Mouse (Mus musculus) cerebellum, postnatal 25 days (tissue): ENCODE data around the gene Atg5.
"Not testable (repeated sequence)": the region's sequence is repeated elsewhere in the genome, so short reads cannot be mapped to it uniquely, and the experiment has no call there.

Experiments
- DNase-seq, 2 experiments: peaks; one replicate each; pipeline ENCODE4 v3.0.0; 2021; ENCODE audit warnings: mixed read lengths in 2 of 2

Atg5 gene

GRCm38 (mm10) chr10:44268145-44268860, at the start of gene Atg5:
TSS of gene Atg5 (plus strand) at chr10:44268358.
- DNase-seq: peak; percentile 98 to 99

DNA sequence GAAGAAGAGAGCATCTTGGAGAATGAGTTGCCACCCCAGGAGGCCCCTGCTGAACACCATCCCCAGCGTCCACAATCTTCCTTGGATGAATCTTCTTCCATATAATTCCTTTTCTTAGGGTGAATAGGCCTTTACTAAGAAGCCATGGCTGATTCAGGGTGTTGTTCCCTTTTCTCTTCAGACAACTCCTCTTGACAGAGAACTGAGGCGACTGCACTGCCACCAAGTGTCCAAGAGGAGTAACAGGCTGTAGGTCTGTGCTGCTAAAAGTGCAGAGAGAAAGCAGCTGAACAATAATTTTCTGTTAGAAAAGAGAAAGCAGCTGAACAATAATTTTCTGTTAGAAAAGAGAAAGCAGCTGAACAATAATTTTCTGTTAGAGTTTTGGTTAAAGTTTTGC, 49.1 kb upstream of the Atg5 start:
- peak in 1 of 2 experiments; percentile 3 for DNase-seq

DNA sequence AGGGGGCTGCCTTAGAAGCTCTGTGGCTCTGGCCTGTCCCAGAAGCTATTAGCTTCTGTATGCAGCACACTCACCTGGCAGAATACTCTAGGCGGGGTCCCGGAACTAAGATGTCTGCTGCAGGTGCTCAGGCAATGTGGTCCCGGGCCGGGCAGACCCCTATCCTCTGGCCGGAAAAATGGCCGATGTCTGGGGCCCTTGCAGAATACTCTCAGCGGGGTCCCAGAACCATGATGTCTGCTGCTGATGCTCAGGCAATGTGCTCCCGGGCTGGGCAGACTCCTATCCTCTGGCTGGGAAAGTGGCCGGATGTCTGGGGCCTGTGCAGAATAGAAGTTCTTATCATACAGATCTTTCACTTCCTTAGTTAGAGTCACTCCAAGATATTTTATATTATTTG, 43.8 kb upstream of the Atg5 start:
- no peak for DNase-seq

DNA sequence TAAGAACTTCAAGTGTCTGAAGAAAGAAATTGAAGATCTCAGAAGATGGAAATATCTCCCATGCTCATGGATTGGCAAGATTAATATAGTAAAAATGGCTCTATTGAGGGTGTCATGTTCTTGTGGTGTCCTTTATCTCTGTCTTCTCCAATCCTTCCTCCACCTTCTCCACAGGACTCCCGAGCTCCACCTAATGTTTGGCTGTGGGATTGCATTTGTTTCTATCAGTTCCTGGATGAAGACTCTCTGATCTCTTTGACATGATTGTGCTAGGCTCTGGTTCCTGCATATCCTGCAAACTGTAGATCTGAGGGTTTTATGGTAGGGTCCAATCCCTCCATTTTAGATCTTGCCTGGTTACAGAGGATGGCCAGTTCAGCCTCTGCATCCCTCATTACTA, 34.8 kb upstream of the Atg5 start:
- peak in 1 of 2 experiments; percentile 61 for DNase-seq

GRCm38 (mm10) chr10:44235298-44235697, 32.9 kb upstream of the Atg5 start:
- DNase-seq: not testable (repeated sequence)

DNA sequence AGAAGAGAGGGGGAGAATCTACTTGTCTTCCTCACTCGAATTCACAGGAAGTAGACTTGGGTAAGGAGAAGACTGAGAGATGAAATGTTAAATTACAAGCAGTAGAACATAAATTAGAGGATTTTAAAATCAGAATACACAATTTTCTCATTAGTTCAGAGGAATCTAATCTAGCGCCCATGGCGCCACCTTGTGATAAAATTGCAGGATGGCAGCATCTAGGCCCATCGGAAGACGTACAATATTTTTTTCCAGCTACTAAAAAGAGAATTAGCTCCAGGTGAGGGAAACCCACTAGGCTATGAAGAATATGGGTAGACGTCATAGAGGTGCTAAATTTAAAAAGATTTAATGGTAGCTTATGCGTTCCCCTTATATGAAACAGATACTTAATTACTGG, 11.5 kb upstream of the Atg5 start:
- peak in 1 of 2 experiments; percentile 16 for DNase-seq

GRCm38 (mm10) chr10:44265835-44266234, 2.3 kb upstream of the Atg5 start:
- DNase-seq: no peak

DNA sequence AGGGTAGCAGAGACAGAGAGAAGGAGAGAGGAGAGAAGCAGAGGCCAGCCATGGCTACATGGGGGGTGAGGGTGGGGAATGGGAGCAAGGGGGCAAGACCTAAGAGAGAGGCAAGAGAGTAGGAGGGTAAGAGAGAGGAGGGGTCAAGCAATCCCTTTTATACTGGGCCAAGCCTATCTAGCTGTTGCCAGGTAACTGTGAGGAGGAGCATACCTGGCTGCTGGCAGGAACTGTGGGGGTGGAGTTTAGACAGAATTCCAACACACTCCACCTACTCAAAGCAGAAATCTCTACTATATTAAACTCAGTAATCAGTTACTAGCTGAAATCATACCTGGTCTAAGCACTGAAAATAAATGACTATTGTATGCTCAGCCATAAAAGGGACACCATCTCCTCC, 1.6 kb upstream of the Atg5 start:
- no peak for DNase-seq

- DNase-seq: no peak
These were observed 574 bp upstream of the Atg5 start for GRCm38 (mm10) chr10:44267426-44268142.

- no peak for DNase-seq
These were observed 1.1 kb downstream of the Atg5 start for GRCm38 (mm10) chr10:44269211-44269610.

DNA sequence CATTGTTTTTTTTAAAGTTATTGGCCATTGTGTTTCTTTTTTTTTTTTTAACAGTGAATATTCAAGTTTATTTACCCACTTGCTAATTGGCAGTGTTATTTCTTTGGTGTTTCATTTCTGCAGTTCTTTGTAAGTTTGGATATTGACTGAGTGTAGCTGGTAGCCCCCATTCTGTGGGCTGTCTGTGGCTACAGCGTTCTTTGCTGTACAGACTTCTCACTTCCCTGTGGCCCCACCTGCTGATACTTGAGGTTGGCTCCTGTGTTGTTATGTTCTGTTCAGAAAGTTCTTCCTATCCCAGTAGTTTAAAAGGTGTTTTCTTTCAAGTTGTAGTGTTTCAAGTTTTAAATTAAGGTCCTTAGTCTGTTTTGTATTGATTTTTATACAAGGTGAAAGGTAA, 14.2 kb downstream of the Atg5 start:
- no peak for DNase-seq

DNA sequence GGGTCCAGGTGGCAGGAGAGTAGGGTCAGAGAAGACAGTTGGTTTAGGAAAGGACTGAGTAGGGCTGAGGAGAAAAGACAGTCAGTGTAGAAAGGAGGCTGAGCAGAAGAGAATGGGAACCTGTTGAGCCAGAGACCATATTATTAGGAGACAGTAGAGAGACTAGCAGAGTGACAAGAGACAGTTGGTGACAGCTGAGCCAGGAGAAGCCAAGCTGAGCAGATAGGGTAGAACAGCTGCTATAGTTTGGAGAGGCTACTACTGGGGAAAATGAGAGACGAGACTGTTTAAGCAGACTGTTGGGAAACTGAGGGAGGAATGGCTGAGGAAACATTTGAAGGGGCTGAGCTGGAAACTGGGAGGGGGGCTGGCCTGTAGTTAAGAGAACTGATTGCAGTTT, 16.9 kb downstream of the Atg5 start:
- no peak for DNase-seq

- no peak for DNase-seq
These were observed 17.8 kb downstream of the Atg5 start for GRCm38 (mm10) chr10:44285935-44286334.

DNA sequence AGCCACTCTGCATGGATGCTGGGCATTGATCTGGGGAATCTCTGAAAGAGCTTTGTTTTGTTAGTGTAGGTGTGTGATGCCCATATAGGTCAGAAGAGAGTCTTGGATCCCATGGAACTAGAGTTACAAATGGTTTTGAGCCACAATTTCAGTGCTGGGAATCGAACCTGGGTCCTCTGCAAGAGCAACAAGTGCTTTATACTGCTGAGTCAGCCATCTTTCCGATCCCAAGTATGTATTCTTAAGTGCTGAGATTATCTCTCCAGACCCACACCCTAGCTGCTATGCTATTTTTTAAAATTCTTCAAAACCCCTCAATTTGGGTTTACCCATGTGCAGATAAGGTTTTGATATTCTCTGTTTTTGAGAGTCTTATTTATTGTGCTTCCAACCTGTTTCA, 22.7 kb downstream of the Atg5 start:
- DNase-seq: no peak

DNA sequence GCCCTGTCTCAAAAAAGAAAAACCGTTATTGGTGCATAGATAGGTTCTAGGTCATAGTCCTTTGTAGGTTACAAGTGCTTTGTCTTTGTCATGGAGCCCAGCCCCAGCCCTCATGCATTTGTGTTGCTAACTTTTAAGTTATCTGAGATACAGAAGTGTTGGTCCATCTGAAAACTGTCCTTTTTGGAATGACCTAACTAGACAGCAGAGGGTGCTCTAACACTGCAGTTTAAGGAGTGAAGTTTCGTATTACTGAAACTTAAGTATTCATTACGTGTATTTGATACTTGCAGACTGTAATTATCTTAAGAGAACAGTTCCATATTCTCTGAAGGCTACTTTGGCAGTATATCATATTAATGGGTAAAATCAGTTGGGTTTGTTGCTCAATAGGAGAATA, 24.0 kb downstream of the Atg5 start:
- DNase-seq: peak in 1 of 2 experiments; percentile 21

GRCm38 (mm10) chr10:44299165-44299564, 31.0 kb downstream of the Atg5 start:
- no peak for DNase-seq

DNA sequence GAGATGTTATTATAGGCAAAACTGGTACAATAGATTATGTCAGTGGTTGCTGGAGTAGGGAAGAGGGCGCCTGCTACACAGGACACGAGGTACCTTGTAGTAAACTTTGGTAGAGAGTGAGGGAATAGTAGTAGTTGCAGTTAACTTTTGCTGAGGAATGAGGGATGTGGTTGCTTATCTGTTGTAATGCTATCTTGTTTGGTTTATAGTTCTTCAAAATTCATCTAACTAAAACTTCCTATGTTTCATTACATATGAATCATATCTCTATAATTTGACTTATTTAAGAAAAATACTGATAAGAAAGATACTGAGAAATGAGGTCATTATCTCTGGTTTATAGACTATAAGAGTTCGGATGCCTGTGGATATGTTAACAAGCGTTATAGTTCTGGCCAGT, 31.9 kb downstream of the Atg5 start:
- DNase-seq: no peak

GRCm38 (mm10) chr10:44303648-44304329, 35.6 kb downstream of the Atg5 start:
- DNase-seq: peak; percentile 61 to 69

- no peak for DNase-seq
These were observed 36.2 kb downstream of the Atg5 start for GRCm38 (mm10) chr10:44304330-44304717.

DNA sequence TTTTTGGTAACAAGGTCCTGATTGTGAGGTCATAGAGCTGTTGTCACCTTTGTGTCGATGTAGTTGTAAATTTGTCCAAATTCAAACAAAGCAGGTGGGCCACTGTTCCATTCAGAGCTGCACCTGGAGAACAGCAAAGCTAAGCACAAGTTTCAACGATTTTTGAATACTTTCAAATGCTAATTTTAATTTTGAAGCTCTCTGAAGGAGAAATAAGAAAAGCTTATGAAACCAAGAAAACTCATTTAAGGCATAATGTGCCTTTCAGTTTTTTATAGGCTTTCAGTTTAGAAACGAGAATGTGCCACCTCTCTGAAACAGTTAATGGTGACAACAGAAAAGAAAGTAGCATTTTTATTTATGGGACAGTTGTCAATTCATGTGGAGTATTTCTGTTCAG, 36.7 kb downstream of the Atg5 start:
- no peak for DNase-seq

DNA sequence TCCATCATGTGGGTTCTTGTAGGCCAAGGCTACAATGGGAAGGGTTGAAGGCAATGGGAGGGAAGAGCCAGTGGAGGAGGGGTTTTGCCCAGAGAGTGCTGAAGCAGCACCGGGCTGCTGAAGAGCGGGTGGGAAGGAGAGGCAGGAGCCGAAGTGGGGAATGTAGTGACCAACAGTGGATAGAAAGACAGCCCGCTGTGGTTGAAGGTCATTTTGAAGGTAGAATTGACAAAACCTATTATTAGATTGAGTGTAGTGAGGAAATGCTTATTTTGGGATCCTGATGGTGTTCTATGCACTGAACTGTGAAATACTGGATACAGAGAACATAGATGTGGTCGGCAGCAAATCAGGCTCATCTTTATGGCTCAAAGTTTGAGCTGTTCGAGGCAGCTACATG, 38.1 kb downstream of the Atg5 start:
- no peak for DNase-seq

GRCm38 (mm10) chr10:44308280-44308679, 40.1 kb downstream of the Atg5 start:
- no peak for DNase-seq

DNA sequence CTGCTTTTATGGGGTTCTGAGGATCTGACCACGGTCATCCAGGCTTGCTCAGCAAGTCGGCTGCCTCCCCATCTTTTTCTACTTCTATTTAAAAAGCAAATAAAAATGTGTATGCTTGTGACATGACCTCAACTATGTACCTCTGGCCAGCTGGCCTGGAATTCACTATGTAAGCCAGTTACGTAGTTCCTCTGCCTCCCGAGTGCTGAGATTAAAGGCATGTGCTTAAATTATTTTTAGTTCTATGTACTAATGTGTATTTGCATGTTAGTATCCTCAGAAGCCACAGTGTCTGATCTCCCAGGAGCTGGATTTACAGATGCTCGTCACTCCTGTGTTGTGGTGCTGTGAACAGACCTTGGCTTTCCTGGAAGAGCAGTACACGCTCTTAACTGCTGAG, 41.1 kb downstream of the Atg5 start:
- DNase-seq: no peak

DNA sequence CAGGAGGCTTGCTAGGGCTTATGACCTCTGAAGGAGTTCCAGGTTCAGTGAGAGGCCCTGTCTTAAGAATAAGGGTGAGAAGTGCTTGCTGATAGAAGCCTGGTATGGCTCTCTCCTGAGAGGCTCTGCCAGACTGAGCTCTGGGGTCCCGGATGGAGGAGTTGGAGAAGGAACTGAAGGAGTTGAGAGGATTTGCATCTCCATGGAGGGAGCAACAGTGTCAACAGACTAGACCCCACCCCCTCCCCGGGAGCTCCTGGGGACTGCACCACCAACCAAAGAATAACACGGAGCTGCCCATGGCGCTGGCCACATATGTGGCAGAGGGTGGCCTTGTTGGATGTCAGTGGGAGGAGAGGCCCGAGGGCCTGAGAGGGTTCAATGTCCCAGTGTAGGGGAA, 47.1 kb downstream of the Atg5 start:
- no peak for DNase-seq
